Mouse (Mus musculus) forebrain, embryonic 12.5 days (tissue): Measurements from ENCODE around the gene Sytl2. TPM values are rescaled to one million over a fixed set of nuclear protein-coding genes. Genes with fewer than 3 reads are reported as not detected.

Experiments used
- ATAC-seq: fragments of 200-750 bp; cut with Nextera tagmentation; 2 replicates; pipeline ENCODE4 v1.8.0; 2017; ENCODE audit warnings: moderate TSS enrichment; ENCODE audit not compliant: low FRiP score
- H3K27ac ChIP-seq: fragments of 300-500 bp; sonication (generic); 2 replicates; pipeline ENCODE4 v1.5.1; 2016; ENCODE audit warnings: mild to moderate bottlenecking
- H3K27me3 ChIP-seq: fragments of 300-500 bp; sonication (generic); 2 replicates; pipeline ENCODE4 v1.6.1; 2016; ENCODE audit warnings: mild to moderate bottlenecking
- H3K36me3 ChIP-seq: fragments of 300-500 bp; sonication (generic); replicated peaks from 2 replicates; pipeline ENCODE4 v1.6.1; 2016; ENCODE audit warnings: mild to moderate bottlenecking
- H3K4me1 ChIP-seq: fragments of 300-500 bp; sonication (generic); 2 replicates; pipeline ENCODE4 v1.6.1; 2016
- H3K4me2 ChIP-seq: fragments of 300-500 bp; sonication (generic); 2 replicates; pipeline ENCODE4 v1.6.1; 2016; ENCODE audit warnings: mild to moderate bottlenecking, moderate library complexity
- H3K4me3 ChIP-seq: fragments of 300-500 bp; sonication (generic); replicated peaks from 2 replicates; pipeline ENCODE4 v1.5.1; 2016; ENCODE audit warnings: mild to moderate bottlenecking
- H3K9ac ChIP-seq: fragments of 300-500 bp; sonication (generic); 2 replicates; pipeline ENCODE4 v1.6.1; 2016; ENCODE audit warnings: mild to moderate bottlenecking
- H3K9me3 ChIP-seq: fragments of 300-500 bp; sonication (generic); 2 replicates; pipeline ENCODE4 v1.6.1; 2016
- WGBS: fragments of 180-500 bp; shearing (Covaris S2); methylation state at CpG from one replicate; pipeline ENCODE4 v1.1.7; 2016; 5-methylcytosine and 5-hydroxymethylcytosine counted together
- polyA plus RNA-seq: library from polyadenylated mRNA; unstranded; fragments of >200 nt; fragmentation: Nextera tagmentation; extraction: Ambion mirVana; gene quantifications from 2 replicates; pipeline ENCODE4 v1.2.1, GENCODE M21; 2016

The Sytl2 gene
- polyA plus RNA-seq, 1 experiment from 2014 or later: 1.0 TPM

DNA sequence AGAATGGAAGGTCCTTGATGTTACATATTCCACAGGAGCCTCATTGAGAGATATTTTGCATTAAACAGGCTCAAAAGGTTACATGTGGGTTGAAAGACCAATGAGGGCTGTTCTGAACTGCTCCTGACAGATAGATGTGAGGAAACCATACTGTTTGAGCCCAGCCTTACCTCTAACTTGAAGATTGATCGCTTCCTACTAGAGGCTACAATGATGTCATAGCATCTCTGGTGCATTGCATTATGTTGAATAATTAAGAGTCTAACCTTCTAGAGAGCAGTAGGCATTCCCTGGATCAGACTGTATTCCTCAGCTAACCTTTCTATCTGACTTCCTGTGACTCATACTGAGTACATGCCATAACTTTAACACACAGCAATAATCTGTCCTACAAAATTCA, 17.4 kb downstream of the Sytl2 start:
- H3K36me3 ChIP-seq: no peaks in the 10 kb centered on the region
- no peaks in the 10 kb centered on the region for H3K9me3 ChIP-seq
- H3K4me2 ChIP-seq: no peak overlapping the region
- no peaks in the 10 kb centered on the region for H3K4me1 ChIP-seq
- H3K27ac ChIP-seq: no peak overlapping the region
- H3K4me3 ChIP-seq: no peak overlapping the region
- H3K9ac ChIP-seq: no peak overlapping the region
- H3K27me3 ChIP-seq: no peaks in the 10 kb centered on the region
- WGBS: 93% methylated on average over 1 of the region's 1 CpGs
- ATAC-seq: no peak

DNA sequence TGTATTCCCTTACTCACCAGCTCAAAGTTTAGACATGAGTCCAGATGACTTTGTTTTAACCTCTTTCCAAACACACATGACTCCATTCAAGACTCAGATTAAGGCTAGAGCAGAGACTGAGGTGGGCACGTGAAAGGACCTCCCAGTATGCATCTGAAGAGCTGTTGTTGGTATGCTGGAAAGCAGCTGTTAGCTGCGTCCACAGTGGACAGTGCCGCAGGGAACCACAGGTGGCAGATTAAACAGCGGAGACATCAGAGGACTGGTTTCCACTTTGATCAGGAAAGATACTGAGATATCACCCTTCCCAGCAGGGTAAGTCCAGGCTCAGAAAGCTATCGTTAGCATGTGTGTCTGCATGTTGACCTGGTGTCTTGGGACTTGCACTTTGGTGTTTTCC, 18.1 kb downstream of the Sytl2 start:
- no peak overlapping the region for H3K9ac ChIP-seq
- H3K4me3 ChIP-seq: no peak overlapping the region
- H3K4me2 ChIP-seq: no peak overlapping the region
- no peaks in the 10 kb centered on the region for H3K27me3 ChIP-seq
- H3K27ac ChIP-seq: no peak overlapping the region
- WGBS: 50% methylated on average over 5 of the region's 5 CpGs
- H3K9me3 ChIP-seq: no peaks in the 10 kb centered on the region
- no peaks in the 10 kb centered on the region for H3K36me3 ChIP-seq
- no peaks in the 10 kb centered on the region for H3K4me1 ChIP-seq
- ATAC-seq: no peak

DNA sequence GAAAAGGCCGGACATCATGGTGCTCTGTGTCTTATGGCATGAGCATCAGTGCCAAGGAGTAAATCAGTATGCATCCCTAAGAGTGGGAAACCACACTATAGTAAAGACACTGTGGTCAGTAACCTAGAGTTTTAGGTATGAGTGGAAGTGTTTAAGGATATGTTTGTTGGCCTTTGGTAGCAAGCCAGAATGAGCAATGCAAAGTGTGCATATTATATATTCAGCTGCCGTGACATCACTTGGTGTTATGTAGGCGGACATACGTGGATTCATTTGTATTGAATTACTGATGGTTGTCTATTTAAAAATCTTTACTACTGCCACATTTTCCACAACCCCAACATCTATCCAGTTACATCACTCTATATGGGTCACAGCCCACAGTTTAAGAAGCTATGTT, 23.1 kb downstream of the Sytl2 start:
- H3K4me3 ChIP-seq: no peak overlapping the region

DNA sequence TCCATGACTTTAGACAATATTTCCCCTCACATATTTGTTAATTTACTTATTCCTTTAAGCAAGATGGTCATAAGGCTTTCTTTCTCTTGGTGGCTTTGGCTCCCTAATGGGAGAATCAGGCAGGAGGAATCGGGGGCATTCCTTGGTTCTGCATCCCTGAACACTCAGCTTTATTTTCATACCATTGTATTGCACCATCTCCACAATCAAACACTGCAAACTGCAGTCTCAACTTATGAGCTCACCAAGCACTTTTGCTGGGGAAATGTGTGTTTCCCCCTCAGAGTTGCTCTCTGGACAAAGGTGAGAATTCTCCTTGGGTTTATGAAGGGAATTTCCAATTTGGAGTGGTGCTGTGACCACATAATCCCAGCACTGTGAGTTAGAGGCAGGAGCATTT, 28.1 kb downstream of the Sytl2 start:
- no peaks in the 10 kb centered on the region for H3K36me3 ChIP-seq
- 91% methylated on average over 1 of the region's 1 CpGs for WGBS
- no peaks in the 10 kb centered on the region for H3K27me3 ChIP-seq
- no peak overlapping the region for H3K27ac ChIP-seq
- H3K9me3 ChIP-seq: no peaks in the 10 kb centered on the region
- no peak overlapping the region for H3K4me2 ChIP-seq
- no peak overlapping the region for H3K9ac ChIP-seq
- no peak overlapping the region for H3K4me3 ChIP-seq
- no peaks in the 10 kb centered on the region for H3K4me1 ChIP-seq
- ATAC-seq: no peak

More for the DNA sequence above, 23.1 kb downstream of the Sytl2 start:
- ATAC-seq: no peak
- H3K27me3 ChIP-seq: no peaks in the 10 kb centered on the region
- no peak overlapping the region for H3K4me2 ChIP-seq
- no peaks in the 10 kb centered on the region for H3K4me1 ChIP-seq
- no peak overlapping the region for H3K27ac ChIP-seq
- H3K36me3 ChIP-seq: no peaks in the 10 kb centered on the region
- H3K9ac ChIP-seq: no peak overlapping the region
- no peaks in the 10 kb centered on the region for H3K9me3 ChIP-seq
- WGBS: 94% methylated on average over 4 of the region's 4 CpGs

DNA sequence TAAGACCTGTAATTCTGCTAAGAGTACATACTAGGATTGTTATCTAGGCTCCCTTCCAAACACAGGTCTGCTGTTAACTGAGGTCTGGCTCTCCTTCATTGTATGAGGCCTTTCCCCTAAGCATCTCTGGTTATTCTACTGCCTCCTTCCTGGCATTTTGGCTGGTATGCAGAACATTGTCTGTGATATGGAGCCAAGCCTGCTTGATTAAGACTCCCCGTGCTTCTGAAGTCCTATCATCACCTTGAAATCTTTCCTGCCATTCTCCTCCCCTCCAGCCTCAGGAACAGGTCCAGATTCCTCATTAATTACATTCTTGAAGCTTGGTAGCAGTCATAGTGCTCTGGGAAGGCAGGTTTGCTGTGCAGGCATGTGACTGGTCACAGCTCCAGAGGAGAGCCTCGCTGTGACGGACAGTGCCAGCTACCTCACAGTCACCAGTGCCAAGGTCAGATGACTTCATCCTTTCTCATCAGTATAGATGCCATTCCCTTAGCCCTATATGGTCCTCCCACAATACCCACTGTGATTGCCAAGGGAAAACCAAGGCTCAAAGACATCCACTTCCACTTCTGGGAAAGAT, 30.5 kb downstream of the Sytl2 start:
- Histone ChIP-seq H3K36me3 (no peaks in the 10 kb centered on the region), H3K4me1 (no peaks in the 10 kb centered on the region), H3K27me3 (no peaks in the 10 kb centered on the region), H3K4me3 (no peak overlapping the region), H3K9me3 (no peaks in the 10 kb centered on the region), H3K4me2 (no peak overlapping the region), H3K27ac (no peak overlapping the region), H3K9ac (no peak overlapping the region)
- ATAC-seq: no peak
- 84% methylated on average over 3 of the region's 3 CpGs for WGBS

DNA sequence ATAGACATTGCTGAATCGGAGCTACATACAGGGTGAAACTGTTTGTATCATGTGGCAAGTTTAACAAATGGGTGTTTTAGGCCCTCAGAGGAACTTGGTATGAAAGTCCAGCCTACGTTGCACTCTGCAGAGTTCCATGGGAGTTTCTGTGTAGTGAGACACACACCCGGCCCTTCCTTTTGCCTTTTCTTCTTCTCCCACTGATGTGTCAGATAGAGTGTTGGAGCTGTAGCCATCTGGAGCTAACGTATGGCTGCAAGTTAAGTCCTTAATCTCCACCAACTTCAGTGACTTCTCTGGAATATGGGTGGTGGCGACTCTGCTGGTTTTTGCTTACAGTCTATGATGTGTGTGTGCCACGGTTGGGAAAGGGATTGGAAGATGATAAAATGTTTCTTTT, 32.3 kb downstream of the Sytl2 start:
- Histone ChIP-seq H3K36me3 (no peaks in the 10 kb centered on the region), H3K9me3 (no peaks in the 10 kb centered on the region), H3K27ac (no peak overlapping the region), H3K27me3 (no peaks in the 10 kb centered on the region), H3K4me1 (no peaks in the 10 kb centered on the region), H3K4me2 (no peak overlapping the region), H3K4me3 (no peak overlapping the region), H3K9ac (no peak overlapping the region)
- ATAC-seq: no peak
- WGBS: 89% methylated on average over 6 of the region's 6 CpGs

DNA sequence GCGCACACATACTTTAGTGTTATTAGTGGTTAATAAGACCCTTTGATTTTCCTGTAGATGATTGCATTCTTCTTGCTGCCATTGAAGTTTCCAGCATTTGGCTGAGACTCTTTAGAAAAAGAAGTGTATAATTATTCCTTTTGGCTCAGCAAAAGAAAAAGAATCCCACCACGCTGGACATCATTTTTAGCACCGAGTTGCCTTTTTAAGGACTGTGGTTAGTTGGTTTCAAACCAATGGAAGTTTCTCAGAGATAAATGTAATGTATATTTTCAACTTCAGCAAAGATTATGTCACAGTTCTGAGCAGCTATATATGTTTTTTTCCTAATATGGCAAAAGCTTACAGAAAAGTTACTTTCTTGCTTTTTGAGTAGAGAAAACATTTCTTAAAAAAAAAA, 32.8 kb downstream of the Sytl2 start:
- ATAC-seq: no peak
- Histone ChIP-seq H3K4me1 (no peaks in the 10 kb centered on the region), H3K27ac (no peak overlapping the region), H3K4me2 (no peak overlapping the region), H3K9ac (no peak overlapping the region), H3K4me3 (no peak overlapping the region), H3K27me3 (no peaks in the 10 kb centered on the region), H3K9me3 (no peaks in the 10 kb centered on the region), H3K36me3 (no peaks in the 10 kb centered on the region)
- 85% methylated on average over 3 of the region's 3 CpGs for WGBS

DNA sequence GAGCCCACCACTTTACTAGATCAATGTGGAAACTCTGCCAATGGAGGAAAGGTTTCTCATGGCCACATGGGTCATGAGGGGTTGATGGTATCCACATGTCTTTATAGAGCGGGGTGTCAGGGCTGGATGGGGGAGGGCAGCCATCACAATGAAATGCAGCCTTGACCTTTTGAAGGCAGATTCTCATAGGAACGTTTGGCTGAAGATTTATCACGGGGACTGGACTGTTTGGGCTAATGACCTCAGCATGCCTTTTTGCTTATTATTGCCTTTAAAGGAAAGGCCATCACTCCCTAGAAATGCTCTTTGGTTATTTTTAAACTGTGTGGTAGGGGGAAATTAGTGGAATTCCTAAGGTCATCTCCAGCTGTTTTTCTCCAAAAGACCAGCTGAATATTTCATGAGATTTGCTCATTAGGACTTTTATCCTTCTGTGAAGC, 33.7 kb downstream of the Sytl2 start:
- no peaks in the 10 kb centered on the region for H3K9me3 ChIP-seq
- H3K27ac ChIP-seq: no peak overlapping the region
- no peak for ATAC-seq
- WGBS: 41% methylated on average over 3 of the region's 3 CpGs
- no peak overlapping the region for H3K4me3 ChIP-seq
- H3K4me1 ChIP-seq: no peaks in the 10 kb centered on the region
- H3K36me3 ChIP-seq: no peaks in the 10 kb centered on the region
- no peaks in the 10 kb centered on the region for H3K27me3 ChIP-seq
- no peak overlapping the region for H3K4me2 ChIP-seq
- H3K9ac ChIP-seq: no peak overlapping the region

DNA sequence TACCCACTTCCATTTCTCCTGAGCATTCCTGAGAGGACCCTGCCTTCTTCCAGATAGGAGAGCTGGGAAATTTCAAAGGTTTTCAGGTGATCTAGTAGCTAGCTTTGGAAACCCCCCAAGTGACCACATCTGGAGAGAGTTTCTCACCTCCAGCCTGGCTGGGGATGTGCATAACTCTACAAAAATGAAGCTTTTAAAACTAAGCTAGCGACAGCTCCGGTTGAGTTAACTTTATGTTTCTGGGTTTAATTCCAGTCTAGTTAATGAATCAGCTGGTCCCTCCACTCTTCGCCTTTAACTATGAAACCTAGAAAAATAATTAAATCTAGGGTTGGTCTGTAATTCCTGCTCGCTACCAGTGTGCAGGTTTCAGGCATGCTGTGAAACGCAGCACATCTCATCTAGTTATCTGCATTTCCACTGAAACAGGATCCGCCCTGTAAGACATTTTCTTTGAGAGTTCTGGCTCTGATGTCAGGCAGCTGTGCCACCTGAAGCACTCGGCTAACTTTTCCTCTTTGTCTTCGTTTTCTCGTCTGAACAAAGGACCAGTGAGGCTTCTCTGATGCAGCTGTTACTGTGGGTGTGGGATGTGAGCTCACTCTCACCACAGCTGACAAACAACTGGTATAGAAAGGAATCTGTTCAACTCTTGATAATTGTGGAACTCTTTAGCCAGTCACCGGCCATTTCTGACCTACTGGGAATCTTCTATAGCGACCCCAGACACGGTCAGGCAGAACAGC, 39.3 kb downstream of the Sytl2 start:
- no peak for ATAC-seq
- H3K27ac ChIP-seq: no peak overlapping the region
- H3K36me3 ChIP-seq: no peaks in the 10 kb centered on the region
- 53% methylated on average over 12 of the region's 12 CpGs for WGBS
- H3K4me3 ChIP-seq: no peak overlapping the region
- H3K27me3 ChIP-seq: no peaks in the 10 kb centered on the region
- no peak overlapping the region for H3K9ac ChIP-seq
- no peaks in the 10 kb centered on the region for H3K4me1 ChIP-seq
- no peaks in the 10 kb centered on the region for H3K9me3 ChIP-seq
- H3K4me2 ChIP-seq: no peak overlapping the region

DNA sequence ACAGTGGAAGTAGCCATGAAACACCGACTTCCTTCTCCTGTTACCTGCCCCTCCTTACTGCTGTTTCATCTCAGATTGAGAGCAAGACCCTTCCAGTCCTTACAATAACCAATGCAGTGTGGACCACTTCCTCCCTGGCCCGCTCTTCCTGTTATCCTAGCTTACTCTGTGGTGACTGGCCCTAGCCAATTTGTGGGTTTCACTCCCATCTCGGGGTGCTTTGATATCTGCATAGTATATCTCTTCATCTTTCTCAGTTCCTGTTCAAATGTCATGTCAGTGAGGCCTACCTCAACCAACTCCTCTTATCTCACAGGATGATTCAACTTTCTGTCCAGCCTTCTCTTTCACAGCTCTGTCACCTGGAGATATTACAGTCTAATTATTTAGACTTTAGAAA, 42.9 kb downstream of the Sytl2 start:
- H3K27me3 ChIP-seq: no peaks in the 10 kb centered on the region
- H3K36me3 ChIP-seq: no peaks in the 10 kb centered on the region
- no peaks in the 10 kb centered on the region for H3K9me3 ChIP-seq
- H3K4me3 ChIP-seq: no peak overlapping the region
- WGBS: 85% methylated on average over 3 of the region's 3 CpGs
- no peak overlapping the region for H3K9ac ChIP-seq
- H3K4me1 ChIP-seq: no peaks in the 10 kb centered on the region
- ATAC-seq: no peak
- H3K4me2 ChIP-seq: no peak overlapping the region
- no peak overlapping the region for H3K27ac ChIP-seq

DNA sequence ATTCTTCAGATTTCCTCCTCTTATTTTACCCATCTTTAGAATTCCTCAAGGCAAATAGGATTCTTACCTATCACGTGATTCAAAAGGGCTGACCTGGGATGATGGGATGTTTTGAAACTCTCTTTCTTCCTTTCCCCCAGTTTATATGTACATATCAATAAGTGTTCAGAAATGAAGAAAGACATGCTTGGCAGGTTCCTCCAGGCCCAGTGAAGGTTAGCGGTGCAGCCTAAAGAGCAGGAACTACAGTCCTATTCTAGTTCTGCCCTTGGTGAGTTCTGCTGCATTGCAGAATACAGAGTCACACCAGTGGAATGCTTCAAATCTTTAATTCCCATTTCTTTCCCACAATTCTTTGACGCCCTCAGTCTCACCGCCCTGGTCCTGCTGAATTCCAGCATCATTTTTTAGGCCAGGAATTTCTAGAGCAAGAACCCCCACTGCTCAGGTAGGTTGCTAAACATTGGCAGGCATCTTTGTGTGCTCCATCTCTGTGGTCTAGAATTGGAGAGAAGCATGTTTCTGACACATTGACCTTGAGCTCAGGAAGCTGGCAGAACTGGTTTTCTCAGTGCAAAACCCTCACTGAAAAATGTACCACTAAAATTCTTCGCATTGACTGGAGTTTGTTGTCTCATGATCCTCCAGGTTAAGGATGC, 45.9 kb downstream of the Sytl2 start:
- Histone ChIP-seq H3K9ac (no peak overlapping the region), H3K4me3 (no peak overlapping the region), H3K27ac (no peak overlapping the region), H3K9me3 (no peaks in the 10 kb centered on the region), H3K27me3 (no peaks in the 10 kb centered on the region), H3K4me1 (no peaks in the 10 kb centered on the region), H3K4me2 (no peak overlapping the region), H3K36me3 (no peaks in the 10 kb centered on the region)
- ATAC-seq: no peak
- 88% methylated on average over 5 of the region's 5 CpGs for WGBS

DNA sequence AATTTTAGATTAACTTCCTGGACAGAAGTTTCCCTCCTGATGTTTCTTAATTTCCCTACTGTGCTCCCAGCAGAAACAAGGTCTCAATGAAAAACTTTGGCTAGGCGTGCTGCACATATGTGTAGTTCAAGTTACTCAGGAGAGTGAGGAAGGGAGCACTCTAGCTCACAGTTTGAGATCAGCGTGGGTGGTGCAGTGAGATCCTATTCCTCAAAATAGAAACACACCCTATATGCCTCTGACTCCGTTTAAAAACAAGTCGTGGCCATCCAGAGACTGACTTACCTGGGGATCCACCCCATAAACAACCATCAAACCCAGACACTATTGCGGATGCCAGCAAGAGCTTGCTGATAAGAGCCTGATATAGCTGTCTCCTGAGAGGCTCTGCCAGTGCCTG, 47.0 kb downstream of the Sytl2 start:
- H3K9me3 ChIP-seq: no peaks in the 10 kb centered on the region
- no peak overlapping the region for H3K27ac ChIP-seq
- ATAC-seq: no peak
- H3K4me1 ChIP-seq: no peaks in the 10 kb centered on the region
- H3K36me3 ChIP-seq: no peaks in the 10 kb centered on the region
- H3K4me2 ChIP-seq: no peak overlapping the region
- 86% methylated on average over 5 of the region's 5 CpGs for WGBS
- H3K4me3 ChIP-seq: no peak overlapping the region
- no peaks in the 10 kb centered on the region for H3K27me3 ChIP-seq
- H3K9ac ChIP-seq: no peak overlapping the region

DNA sequence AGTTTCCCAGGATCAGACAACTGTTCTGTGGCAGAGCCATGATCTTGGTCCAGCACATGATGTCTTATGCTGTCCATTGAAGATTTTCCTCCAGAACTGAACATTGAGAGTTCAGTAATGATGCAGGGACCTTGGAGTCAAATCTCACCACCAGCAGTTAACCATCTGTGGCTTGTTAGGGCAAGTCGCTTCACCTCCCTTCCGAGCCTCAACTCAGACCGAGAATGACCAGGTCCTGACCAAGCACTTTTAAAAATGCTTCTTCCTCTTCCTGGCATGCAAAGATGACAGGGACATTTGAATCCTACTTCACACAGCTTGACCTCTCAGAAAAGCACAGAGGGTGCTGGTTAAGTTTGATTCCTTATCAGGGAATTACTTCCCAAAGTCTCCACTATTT, 50.1 kb downstream of the Sytl2 start:
- no peak overlapping the region for H3K4me3 ChIP-seq
- ATAC-seq: no peak
- no peak overlapping the region for H3K27ac ChIP-seq
- 92% methylated on average over 3 of the region's 3 CpGs for WGBS
- H3K4me1 ChIP-seq: no peaks in the 10 kb centered on the region
- no peak overlapping the region for H3K4me2 ChIP-seq
- no peaks in the 10 kb centered on the region for H3K9me3 ChIP-seq
- H3K27me3 ChIP-seq: no peaks in the 10 kb centered on the region
- H3K9ac ChIP-seq: no peak overlapping the region
- no peaks in the 10 kb centered on the region for H3K36me3 ChIP-seq
